Mouse (Mus musculus): ENCODE results near the gene Gm10273.
"Not testable (repeated sequence)": the region's sequence is repeated elsewhere in the genome, so short reads cannot be mapped to it uniquely, and the experiment has no call there.

The Gm10273 gene

DNA sequence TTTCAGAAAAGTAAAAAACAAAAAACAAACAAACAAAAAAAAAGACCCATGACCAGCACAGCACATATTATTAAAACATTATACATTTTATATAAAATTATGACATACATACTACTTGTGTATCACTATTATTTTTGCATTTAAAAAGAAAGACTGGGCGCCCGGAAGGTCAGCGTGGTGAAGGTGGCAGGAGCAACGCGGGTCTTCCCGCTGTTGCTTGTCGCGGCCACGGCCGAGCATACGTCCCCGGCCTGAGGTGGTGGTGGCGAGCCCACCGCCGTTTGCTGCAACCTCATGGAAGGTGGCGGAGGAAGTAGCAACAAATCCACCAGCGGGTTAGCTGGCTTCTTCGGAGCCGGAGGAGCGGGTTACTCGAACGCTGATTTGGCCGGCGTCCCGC is at the start of gene Gm10273:
TSS of gene Gm10273 (plus strand) at position 172 of the 400 bp plus-strand sequence.
- not testable (repeated sequence) for DNase-seq

DNA sequence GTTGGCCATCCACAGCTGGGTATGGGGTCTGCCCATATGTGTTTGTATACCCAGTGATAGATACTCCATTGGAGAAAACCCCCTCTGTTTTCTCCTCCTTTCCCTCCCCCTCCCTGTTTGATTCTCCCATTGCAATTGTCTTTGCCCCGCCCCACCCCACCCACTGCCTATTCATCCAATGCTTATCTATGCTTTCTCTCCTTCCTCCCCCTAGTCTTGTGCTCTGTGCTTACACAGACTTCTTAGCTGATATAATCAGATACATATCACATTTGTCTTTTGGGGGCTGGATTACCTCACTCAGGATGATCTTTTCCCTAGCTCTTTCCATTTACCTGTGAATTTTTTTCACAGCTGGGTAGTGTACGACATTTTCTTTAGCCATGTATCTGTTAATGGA is 48.9 kb upstream of the Gm10273 start:
- DNase-seq: peak; percentile 44

DNA sequence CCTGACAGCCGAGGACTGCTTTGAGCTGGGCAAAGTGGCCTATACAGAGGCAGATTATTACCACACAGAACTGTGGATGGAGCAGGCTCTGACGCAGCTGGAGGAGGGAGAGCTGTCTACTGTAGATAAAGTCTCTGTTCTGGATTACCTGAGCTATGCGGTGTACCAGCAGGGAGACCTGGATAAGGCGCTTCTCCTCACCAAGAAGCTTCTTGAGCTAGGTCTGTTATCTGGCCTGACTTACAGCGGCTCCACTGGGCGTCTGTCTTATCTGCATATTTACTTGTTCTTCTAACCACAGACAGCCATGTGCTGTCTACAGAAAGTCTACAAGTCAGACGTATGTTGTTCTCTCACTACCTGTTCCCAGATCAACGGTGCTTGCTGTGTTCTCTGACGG is 47.2 kb upstream of the Gm10273 start:
- DNase-seq: peak; percentile 72

DNA sequence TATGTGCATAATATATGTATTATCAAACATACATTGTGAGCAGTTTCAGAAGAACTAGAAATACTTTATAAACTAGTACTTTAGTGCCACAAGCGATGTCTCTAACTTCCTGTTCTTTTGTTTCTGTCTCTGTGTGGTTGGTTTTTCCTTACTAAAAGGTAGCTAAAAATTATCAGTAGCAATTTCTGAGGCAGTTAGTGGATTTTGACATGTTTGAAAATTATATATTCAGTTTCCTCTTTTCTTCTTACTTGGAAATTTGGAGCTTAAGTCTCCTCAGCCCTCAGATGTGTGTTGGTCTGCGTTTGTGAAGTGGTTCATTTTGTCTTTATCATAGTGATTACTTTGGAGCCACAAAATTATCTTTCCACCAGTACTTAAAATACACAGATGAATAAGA is 45.9 kb upstream of the Gm10273 start:
- no peak for DNase-seq

DNA sequence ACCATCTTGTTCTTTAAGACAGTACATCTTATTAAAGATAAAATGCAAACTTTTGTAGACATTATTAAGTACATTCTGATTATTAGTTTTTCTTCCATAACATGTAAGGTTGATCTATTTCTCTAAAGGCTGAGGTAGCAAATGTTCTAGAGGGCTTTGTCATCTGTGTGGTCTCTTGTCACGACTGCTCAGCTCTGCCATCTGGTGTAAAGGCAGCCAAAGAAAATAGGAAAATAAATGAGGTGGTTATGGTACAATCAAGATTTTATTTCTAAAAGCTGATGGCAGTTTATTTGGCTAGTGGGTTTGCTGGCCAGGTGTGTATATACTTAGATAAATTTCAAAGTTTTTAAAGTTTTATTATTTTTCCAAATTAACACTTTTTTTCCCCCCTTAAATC is 42.4 kb upstream of the Gm10273 start:
- DNase-seq: no peak

DNA sequence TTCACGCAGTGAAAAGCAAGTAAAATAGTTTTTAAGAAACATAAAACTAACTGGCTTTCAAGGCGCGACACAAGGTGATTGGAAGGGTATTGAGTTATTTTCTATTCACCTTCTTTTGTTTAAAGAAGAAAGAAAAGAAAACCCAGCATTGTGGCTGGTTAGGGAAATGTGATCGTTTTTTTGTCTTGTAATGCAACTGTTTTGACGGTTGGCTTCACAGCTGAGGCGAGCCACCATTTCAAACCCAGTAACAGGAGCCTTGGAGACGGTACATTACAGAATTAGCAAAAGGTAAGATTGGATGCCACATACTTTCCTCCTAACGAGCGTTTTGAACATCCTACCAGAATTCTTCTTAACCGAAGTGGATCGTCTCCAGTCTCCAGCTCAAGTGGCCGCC is 41.3 kb upstream of the Gm10273 start:
- DNase-seq: peak; percentile 7

DNA sequence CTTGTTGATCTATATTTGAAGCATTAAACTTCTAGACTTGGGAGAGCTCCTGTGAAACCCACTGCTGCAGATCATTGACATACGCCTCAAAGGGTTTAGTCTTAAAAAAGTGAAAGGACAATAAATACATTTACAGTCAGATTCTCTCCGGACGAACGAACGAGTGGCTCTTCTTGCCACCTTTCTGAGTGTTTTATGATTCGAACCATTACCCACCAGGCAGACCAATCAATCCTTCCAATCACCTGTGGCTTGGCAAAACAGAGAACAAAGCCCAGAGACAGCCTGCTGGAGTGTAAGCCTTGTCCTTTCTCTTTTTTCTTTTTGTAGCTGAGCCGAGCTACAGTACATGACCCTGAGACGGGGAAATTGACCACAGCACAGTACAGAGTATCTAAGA is 40.4 kb upstream of the Gm10273 start:
- DNase-seq: peak; percentile 55

DNA sequence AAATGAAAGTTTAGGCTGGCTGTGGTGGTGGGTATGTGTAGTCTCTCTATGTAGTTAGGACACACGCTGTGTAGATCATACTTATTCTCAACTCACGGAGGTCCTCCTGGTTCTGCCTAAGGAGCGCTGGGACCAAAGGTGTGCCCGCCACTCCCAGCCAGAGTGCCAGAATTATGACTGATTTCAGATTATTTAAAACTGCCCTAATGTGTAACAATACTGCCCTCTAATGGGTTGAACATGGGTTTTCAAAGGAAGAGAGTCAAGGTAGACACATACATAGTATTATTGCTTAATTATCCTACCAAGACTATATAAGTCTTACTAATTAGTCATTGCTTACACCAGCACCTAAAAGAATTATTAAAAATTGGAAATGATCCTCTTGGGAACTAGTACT is 36.7 kb upstream of the Gm10273 start:
- DNase-seq: peak; percentile 45

DNA sequence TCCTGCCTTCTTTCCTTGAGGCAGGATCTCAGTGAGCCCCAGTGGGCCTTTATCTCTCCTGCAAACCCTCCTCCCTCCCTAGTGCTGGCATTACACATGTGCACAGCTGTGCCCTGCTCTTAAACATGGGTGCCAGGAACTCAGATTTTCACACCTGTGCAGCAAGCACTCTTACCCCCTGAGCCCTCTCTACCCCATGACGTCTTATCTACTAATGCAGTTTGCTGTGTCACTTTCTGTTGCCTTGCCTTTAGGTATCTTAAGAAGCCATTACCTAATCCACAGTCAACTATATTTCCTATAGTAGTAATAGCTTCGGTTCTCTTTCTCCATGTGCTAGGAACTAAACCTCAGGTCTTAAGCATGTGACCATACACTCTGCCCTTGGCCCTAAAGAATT is 32.2 kb upstream of the Gm10273 start:
- peak; percentile 35 for DNase-seq

DNA sequence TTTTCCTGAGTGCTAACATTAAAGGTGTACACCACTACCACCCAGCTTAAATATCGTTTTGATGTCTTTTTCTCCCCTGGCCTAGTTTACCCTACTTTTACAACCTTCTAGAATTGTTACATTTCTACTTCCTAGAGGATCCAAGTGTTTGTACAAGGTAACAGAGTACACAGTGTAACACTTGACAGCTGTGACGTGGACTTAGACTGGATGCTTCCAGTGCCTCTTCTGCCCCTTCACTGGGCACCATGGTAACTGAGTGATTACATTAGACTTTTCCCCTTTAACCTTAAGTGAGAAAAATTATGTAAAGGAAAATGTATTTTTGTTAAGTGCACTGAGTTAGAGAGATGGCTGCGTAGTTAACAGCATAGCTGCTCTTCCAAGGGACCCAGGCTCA is 30.9 kb upstream of the Gm10273 start:
- no peak for DNase-seq

DNA sequence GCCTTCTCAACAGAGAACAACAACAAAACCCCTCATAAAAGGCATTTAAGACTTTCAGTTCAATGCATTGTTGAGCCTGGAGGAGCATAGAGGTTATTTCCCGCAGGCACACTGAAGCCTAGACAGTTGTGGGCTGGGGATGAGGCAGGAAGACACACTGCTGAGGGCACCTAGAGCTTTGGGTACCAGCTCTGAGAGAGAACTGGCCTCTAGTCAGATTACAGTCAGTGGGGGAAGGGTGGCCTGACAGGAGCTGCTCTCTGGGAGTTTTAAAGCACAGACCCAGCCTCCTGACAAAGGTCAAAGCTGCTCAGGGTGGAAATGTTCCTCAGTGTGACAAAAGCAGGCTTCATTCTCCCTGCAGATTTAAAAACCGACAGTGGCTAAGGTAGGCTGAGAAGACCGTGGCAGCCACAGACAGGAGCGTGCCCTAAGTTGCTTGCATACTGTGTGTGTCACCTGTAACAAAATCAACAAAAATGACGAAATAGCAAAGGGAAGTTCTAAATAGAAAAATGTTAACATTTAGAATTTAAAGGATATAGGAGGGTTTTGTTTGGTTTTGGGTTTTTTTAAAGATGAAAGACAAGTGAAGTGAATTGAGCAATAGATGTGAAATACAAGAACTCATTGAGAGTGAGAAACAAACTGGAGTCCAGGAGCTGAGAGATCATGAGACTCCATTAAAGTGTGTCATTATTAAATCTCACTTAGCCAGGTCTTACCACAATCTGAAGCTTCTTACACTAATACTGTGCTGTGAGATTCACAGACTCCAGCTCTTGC is 29.4 kb upstream of the Gm10273 start:
- peak; percentile 76 for DNase-seq

DNA sequence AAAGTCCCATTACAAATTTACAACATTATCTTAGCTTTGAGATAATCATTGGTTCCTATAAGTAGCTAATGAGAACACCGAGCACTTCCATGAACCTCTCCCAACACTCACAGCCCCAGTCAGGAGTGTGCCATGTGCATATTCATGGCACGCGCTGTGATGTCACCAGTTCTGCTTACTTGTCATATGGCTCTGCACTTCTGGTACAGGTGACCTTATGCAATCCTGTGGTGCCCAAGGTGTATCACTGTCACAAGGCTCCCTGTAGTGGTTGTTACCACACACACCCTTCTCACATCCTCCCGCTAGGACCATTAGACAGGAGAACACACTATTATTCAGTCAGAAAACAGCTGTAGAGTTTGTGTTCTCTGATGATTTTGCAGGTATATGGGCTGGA is 28.7 kb upstream of the Gm10273 start:
- peak; percentile 45 for DNase-seq

DNA sequence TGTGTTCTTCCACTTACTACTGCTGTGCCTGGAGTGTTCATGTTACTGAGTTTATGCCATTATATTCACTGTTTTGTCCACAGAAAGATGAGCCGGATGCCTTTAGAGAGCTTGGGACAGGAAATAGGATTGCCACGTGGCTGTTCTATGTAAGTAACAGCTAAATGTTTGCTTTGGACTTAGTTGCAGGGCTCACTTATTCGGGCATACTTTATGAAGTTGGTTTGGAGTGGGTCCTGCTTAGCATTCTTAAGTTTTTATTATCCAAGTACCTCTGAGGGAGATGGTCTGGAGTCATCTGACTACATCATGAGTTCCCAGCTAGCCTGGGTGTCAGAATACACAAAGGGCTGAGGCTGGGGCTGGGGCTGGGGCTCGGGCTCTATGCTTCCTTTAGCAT is 28.2 kb upstream of the Gm10273 start:
- peak; percentile 28 for DNase-seq

DNA sequence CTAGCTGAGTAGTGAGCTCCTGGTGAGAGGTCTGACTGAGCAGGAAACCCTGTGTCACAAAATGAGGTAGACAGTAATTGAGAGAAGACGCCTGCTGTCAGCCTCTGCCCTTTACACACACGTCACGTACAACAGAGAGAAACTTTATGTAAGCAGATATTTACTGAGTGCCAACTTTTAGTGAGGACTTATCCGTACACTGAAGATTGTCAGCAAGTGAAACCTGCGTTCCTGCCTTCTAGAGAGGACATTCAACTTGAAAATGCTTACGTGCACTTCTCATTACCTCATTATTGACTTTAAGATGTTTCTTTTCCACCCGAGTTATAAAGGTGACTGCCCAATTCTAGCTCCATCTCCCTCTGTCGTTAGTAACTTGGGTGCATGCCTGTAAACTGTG is 26.7 kb upstream of the Gm10273 start:
- peak; percentile 48 for DNase-seq

DNA sequence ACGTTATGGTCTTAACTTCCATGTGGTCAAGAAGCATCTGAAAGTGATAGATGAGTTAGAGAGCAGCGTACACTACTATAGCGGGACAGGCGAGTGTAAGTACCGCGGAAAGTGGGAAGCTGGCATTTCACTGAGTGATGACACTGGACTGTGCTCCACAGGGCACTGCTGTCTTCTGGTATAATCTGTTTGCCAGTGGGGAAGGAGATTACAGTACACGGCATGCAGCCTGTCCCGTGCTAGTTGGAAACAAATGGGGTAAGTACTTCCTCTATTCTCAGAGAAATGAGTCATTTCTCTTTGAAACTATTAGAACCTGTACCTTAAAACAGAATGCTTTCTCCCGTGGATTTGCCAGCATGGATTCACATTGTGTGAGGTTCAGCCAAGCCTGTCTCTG is 26.0 kb upstream of the Gm10273 start:
- peak; percentile 66 for DNase-seq

DNA sequence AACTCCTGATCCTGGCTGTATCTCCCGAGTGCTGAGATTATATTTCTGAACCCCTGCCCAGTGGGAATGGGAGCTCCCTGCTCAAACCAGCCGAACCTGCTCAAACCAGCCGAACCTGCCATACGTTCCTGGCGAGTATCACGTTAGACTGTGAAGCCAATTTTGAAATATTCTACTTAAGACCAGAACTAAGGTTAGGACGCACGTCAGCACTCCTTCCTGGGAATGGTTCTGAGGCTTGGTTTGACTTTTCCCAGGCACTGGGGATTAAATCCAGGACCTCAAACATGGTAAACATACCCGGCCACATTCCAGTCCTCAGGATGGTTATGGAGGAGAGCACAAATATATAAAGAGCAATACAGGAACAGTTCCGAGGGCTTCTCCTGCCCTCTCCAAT is 17.5 kb upstream of the Gm10273 start:
- DNase-seq: no peak

DNA sequence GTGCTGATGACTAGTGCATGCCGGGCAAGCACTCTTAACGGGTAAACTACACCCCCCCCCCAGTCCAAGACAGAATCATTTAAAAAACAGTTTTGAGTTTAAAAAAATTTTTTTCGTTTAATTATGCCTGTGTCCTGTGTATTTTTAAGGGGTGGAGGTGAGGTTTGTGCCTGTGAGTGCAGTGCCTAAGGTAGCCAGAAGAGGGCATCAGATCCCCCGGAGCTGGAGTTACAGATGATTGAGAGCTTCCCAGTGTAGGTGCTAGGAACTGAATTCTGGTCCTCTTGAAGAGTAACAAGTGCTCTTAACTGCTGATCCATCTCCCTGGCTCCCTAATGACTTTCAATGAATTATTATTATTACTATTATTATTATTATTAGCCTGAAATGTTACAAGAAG is 16.7 kb upstream of the Gm10273 start:
- DNase-seq: peak; percentile 44

DNA sequence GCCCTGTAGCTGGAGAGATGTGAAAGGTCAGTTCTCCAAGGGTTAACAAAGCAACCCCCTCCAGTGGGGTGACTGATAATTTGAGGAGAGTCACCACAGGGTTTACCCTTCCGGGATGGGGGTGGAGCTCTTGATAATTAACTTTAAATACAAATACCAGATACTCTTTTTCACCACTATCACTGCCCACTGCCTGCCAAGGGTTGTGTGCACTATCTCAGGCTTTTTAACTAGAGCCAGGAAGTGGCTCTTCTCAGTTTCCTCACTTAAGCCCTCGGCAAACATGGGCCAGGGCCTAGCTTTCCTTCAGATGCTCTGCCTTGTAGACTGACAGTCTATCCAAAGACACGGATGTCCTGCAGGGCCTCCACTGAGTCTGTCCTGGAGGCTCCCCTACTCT is 15.5 kb upstream of the Gm10273 start:
- peak; percentile 68 for DNase-seq

DNA sequence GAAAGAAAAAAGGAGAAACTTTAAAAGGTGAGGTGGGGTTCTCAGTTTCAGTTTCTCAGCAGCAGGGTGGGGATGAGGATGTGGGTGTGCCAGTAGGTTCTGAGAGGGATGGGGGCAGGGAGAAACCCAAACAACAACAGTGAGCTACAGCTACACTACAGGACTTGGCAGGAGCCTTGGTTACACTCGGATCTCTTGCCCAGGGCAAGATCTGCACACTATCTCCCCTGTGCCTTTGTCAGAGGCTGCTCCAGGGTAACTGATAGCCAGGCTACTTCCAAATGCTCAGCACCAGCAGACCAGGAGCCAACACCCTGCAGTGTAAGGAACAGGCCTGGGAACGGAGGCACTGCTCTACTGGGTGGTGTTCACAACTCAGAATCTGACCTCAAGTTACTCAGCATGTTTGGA is 15.0 kb upstream of the Gm10273 start:
- peak; percentile 45 for DNase-seq

DNA sequence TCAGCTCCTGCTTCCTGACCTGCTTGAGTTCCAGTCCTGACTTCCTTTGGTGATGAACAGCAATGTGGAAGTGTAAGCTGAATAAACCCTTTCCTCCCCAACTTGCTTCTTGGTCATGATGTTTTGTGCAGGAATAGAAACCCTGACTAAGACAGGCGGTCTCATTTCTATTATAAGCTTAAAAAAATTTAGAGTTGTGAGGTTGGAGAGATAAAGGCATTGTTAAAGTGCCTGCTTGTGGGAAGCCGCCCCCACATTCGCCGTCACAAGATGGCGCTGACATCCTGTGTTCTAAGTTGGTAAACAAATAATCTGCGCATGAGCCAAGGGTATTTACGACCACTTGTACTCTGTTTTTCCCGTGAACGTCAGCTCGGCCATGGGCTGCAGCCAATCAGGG is 13.9 kb upstream of the Gm10273 start:
- not testable (repeated sequence) for DNase-seq

DNA sequence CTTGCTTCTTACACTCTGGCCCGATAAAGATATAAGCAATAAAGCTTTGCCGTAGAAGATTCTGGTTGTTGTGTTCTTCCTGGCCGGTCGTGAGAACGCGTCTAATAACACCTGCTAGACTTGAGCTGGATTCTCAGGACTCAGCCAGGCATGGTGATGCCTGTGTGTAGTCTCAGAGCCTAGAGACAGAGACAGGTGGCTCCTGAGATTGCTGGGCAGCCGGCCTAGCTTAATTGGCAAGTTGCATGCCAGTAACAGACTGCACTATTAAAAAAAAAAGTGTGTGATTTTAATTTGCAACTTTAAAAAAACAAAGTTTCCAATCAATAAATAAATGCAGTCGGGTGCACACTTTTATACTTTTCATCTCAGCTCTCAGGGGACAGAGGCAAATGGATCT is 8.5 kb upstream of the Gm10273 start:
- no peak for DNase-seq

DNA sequence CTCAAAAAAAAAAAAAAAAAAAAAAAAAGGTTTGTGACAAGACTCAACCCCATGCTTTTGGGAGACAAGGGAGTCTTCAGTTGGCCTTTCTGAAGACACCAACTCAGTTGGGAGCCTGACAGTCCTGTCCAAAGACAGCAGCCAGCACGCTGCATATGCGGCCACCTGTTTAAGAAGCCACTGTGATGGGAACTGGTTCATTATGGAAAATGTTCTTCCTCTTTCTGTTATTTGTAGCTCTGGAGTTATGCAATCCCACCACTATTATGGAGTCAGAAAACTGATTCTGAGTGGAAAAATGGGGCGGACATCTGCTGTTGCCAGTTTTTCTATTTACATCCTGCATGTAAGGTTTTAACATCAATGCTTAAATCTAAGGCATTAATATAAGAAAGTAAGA is 5.8 kb upstream of the Gm10273 start:
- no peak for DNase-seq

DNA sequence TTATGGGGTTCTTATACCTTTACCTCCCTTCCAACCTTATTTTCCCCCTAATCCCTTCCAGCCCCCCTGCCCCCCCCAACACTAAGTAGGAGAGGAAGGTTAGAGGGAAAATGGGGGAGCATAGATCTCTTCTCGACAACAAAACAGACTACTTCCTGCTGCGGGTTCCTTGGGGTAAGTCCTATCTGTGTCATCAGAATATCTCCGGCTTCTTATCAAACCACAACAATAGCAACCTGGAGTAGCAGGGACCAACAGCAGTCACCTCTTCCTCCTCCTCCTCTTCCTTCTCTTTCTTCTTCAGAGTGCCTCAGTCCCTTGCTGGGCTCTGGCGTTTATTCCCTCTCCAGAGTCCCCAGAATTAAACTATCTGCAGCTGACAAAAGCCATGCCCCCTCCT is 3.5 kb upstream of the Gm10273 start:
- no peak for DNase-seq

DNA sequence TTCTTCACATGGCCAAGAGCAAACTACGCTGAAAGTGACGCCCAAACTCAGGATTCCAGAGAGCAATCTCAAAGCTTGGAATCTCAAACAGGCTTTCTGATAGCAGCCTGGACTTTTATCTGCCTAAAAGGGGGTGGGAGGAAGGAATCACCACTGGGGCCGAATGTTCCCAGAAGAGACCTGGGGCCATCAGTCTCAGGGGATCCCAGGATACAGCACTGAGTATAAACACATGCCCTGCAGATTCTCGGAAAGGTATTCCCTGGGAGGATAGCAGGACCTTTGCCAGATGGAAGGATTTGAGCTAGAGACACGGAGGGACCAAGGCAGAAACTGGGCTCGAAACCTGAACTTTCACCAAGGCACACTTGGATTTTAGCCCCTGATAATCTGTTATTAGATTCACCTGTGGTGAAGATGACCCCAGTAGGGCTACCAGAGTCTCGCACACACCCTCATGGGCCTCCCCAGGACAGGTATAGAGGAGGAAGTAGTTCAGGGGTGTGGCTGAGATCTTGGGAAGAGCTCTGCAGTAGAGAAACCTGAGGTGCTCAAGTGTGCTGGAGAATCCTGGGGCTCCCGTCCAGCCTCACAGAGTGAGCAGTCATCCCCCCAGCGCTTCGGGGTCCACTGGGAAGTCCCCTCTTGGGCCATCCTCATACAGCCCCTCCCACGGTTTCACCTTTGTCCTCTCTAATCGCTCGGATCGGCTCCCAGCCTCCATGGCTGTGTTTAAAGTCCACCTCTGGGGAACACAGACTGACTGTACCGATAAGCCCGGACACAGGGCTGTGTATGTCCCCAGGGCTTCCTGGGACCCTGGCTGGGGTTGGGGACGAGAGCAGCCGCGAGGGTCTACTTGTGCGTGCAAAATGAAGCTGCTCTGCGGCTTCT is 7.7 kb downstream of the Gm10273 start, which contains the start of gene Pla2g12b:
TSS of gene Pla2g12b (plus strand) at position 762 of the 894 bp plus-strand sequence.
- DNase-seq: peak; percentile 86

Measured in heart, adult 11 months (tissue).